Mouse (Mus musculus) layer of hippocampus, adult 18-20 months (tissue): ENCODE data around the gene Slc35e3. TPM values are rescaled to one million over a fixed set of nuclear protein-coding genes. Genes with fewer than 3 reads are reported as not detected.

Source experiments
- DNase-seq, 2 experiments: peaks; one replicate each; pipeline ENCODE4 v3.0.0; 2022; ENCODE audit warnings: low spot score in 2 of 2
- total RNA-seq, 2 experiments: library from RNA; stranded (reverse); gene quantifications; 2 replicates each; pipeline ENCODE4 v1.2.3; 2021

Slc35e3 gene
- total RNA-seq, 2 experiments from 2014 or later = 31.1 to 32.5 TPM

DNA sequence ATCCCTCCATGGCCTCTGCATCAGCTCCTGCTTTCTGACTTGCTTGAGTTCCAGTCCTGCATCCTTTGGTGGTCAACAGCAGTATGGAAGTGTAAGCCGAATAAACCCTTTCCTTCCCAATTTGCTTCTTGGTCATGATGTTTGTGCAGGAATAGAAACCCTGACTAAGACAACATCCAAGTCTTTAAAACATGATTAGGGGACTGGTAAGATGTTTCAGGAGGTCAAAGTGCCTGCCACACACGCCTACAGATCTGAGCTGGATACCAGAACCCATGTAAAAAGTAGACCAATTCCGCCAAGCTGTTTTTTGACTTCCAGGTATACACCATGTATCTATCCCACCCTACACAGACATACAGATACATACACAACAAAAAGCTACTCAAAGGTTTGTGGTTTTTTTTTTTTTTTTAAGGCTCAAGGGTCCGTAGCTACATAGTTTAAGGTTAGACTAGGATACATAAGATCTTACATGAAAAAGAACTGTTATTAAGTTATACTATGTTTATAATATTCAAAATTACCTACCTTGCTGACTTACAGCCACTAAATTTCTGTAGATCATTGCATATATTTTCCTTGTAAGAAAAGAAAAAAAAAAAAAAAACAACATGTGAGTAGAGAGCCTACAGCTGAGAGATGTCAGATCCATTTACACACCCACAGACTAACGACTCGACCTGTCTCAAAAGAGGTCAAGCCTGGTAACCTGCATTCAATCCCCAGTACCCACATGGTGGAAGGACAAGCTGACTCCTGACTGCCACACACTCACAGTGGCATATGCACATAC, 44.9 kb downstream of the Slc35e3 start:
- no peak for DNase-seq

DNA sequence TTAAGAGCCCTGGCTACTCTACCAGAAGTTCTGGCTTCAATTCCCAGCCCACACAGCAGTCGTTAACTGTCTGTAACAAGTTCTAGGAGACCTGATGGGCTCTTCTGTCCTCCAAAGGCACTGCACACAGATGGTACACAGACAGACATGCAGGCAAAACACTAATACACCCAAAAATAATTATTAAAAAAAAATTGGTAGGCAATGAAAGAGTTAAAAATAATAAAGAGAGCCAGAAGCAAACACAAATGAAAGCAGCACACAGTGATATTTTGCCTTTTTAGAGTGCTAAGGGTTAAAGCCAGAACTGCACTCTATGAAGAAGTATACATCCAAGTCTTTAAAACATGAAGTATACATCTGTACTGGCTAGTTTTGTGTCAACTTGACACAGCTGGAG, 45.7 kb downstream of the Slc35e3 start:
- no peak for DNase-seq

DNA sequence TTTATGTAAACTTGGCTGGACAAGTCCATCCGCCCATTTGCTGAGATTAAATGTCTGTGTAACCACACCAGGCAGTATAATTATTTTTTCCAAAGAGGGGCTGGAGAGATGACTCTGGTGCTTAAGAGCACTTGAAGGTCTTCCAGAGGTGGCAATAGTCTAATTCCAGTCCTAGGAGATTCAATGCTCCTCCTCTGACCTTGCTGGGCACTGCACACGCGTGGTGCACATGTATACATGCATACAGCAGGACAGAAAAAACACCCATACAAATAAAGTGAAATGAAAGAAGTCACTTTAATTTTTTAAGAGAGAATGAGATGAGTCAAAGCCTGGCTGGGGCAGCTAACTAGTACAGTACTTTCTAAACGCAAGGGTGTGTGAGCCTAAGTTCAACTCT, 46.3 kb downstream of the Slc35e3 start:
- DNase-seq = no peak

DNA sequence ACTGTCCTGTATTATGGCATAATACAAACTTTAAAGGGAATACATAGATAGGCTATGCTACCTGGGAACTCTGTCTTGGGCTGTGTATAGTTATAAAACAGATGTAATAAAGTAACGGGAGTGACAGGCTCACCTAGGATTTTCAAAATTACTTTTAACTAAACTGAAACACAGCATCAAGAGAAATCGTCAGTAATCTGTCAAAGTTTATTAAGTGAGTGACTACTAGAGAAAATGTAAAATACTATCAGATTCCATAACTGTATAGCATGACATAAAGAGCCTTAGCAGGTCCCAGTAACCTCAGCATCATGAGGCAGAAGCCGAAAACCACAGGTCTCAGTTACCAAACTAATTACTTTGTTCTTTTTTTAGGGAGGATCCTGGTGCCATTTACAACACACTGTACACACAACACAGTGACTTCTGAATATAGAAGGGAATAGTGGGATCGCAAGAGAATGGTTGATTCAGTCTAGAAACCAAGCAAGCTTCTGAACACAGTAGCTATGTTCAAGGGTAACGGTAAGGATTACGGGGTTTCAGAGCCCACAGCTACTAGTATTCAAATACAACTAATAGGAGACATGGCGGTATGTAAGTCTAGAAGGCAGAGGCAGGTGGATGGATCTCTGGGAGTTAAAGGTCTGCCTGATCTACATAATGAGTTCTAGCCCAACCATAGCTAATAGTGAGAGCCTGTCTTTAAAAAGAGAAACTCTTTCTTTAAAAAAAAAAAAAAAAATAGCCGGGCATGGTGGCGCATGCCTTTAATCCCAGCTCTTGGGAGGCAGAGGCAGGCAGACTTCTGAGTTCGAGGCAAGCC, 47.6 kb downstream of the Slc35e3 start:
- no peak for DNase-seq

DNA sequence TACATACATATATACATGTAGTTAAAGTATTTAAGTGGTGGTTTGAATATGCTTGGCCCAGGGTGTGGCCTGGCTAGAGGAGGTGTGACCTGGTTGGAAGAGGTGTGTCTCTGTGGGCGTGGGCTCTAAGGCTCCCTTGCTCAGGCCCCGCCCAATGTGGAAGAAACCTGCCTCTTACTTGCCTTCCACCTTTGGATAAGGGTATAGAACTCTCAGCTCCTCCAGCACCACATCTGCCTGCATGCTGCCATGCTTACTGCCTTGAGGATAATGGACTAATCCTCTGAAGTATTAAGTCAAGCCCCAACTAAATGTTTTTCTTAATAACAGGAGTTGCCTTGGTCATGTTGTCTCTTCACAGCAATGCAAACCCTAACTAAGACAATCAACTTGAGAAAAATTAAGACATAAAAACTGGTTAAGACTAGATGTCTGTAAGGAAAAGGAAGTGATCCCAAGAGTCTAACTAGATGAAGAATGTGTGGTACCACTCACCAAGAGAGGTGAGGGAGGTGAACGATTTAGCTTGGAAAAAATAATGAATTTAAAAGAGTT, 48.5 kb downstream of the Slc35e3 start:
- no peak for DNase-seq

DNA sequence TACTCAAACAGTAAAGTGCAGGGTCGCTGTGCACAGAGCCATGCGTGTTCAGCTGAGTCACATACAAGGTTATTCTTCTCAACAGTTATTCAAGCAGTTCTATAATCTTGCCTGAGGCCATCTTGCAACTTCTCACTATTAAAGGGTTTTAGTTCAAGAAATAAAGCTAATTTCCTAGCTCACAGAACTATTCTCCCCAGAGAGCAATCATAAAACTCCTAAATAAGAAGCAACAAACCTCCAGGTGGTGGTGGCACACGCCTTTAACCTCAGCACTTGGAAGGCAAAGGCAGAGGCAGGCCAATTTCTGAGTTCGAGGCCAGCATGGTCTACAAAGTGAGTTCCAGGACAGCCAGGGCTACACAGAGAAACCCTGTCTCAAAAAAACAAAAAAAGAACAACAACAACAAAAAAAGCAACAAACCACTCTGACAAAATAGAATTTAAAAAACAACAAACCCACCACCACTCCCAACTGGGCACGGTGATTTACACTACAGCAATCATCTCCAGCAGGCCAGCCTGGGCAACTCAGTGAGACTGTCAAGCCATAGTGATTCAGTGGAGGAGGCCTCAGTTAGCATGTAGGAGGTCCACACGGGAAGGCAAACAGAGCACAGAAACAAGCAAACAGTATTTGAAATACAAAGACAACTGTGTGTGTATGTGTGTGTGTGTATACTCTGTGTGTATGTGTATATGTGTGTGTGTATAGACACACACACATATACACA, 49.2 kb downstream of the Slc35e3 start:
- DNase-seq = no peak

DNA sequence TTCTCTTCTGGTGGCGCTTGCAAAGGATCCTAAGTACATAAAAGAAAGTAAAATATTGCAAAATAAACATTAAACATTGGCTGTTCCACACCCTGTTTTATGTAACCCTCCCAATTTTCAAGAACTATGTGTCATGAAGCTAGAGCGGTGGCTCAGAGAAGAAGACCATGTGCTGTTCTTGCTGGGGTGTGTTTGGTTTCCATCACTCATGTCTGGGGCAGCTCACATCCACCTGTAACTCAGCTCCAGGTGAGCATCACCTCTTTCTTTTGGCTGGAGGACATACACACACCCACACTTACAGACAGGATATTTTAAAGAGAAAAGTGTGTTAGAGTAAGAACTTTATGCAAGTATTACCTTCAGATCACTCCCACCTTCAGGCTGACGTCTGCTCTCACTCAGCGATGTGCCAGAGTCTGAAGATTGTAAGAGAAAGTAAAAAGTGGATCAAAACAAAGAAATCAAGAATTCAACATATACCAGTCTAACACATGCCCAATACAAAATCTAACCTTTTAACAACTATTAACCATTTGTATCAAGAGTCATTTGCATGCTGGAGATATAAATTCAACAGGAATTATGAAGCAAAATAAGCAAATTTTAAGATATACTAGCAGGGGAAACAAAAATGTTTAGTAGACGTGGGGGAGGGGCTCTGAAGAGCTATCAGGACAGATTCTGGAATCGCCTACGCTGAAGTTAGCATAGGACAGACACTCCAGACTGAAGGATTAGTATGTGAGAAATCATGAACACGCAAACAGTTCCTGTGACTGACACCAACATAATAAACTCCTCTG, 49.9 kb downstream of the Slc35e3 start:
- no peak for DNase-seq

DNA sequence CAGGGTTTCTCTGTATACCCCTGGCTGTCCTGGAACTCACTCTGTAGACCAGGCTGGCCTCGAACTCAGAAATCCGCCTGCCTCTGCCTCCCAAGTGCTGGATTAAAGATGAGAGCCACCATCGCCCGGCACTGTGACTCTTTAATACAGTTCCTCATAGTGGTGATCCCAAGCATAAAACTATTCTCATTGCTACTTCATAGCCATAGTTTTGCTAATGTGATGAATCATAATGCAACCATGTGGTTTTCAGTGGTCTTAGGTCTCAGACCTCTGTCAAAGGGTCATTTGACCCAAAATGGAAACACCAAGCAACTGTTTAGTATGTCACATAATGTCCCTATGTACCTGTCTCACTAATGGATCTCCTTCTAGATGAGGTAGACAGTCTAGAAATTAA, 50.6 kb downstream of the Slc35e3 start:
- DNase-seq = no peak

DNA sequence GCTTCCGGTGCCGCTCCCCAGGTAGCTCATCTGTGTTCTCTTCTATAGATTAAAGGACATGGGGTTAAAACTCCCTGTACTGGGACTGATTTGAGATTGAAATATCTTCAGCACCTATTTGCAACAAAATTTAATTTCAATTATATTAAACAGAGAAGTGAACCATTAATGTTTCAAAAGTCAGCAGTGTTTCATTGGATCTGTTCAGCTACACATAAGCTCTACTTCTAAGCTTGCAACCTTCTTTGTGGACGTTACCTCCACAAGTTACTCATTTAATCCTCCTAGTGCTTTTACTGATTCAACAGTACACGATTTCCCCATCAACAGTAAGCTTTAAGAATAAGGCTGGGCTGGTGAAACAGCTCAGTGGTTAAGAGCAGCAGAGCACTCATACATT, 51.1 kb downstream of the Slc35e3 start:
- DNase-seq = no peak

DNA sequence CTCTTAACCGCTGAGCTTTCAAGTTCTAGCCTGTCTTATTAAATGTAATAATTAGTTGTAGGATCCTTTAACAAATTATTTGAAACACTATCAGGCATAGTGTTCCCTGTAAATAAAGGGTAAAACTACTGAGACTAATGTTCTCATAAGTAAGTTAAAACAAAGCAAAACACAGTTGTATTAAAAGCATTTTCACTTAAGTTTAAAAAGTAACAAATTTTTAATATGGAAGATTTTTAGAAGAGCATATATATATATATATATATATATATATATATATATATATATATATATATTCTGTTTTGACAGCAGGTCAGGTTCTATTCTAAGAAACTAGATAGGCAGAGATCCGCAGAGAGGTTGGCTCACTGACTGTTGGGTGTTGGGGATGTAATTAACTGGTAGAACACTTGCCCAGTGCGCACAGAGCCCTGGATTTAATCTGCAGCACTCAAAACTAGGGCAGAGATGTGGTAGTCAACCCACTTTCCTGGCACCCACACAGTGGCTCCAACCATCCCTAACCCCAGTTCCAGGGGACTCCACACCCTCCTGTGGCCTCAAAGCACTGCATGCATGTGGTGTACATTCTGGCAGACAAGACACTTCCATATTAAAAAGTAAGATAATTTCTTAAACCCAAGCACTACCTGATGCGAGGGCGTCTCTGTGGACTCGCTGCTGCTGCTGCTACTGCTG, 51.8 kb downstream of the Slc35e3 start:
- DNase-seq = no peak

DNA sequence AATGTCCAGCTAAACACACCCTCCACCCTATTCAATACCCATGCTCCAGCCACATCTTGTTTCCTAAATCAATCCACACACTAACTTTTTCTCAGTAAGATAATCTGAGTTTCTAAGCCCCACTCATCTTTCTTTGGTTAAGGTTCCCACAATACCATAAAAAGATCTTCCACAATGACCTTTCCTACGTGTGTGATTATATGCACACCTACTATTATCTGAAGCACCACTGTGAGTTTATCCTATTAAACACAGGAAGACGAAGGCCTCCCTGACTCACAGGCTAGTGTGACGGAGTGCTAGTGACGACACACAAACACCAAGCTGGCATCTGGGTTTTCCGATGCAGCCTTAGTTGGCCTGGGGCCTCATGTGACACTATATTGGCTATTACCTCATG, 53.2 kb downstream of the Slc35e3 start:
- no peak for DNase-seq

DNA sequence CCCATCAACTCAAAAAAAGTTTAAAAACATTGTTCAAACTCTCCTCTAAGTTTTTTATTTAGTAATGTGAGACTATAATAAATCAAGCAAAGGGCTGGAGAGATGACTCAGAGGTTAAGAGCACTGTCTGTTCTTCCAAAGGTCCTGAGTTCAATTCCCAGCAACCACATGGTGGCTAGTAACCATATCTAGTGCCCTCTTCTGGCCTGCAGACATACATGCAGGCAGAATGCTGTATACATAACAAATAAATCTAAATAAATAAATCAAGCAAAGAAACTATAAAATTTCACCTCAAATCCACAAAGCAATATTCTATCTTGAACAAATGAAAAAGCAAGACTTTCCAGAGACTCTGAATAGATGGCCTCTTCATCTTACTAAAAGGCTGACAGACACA, 54.0 kb downstream of the Slc35e3 start:
- no peak for DNase-seq

DNA sequence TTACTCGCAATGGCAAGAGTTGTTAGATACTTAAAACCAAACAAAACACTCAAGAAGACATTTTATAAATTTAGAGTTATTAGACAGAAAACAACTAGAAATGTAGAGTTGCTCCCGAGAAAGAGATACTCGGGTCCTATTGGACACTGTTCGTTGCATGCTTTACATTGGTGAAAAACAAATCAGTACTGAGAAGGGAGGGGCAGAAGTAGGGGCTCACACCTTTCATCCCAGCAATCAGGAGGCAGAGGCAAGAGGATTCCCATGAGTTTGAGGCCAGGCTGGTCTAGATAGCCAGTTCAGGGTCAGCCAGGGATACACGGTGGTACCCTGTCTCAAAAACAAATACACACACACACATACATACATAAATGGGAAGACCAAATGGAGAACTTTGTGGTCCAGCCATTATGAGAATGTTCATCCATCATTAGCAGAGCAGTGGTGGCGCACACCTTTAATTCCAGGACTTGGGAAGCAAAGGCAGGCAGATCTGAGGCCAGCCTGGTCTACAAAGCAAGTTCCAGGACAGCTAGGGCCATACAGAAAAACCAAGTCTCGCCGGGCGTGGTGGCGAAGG, 54.7 kb downstream of the Slc35e3 start:
- DNase-seq = no peak

DNA sequence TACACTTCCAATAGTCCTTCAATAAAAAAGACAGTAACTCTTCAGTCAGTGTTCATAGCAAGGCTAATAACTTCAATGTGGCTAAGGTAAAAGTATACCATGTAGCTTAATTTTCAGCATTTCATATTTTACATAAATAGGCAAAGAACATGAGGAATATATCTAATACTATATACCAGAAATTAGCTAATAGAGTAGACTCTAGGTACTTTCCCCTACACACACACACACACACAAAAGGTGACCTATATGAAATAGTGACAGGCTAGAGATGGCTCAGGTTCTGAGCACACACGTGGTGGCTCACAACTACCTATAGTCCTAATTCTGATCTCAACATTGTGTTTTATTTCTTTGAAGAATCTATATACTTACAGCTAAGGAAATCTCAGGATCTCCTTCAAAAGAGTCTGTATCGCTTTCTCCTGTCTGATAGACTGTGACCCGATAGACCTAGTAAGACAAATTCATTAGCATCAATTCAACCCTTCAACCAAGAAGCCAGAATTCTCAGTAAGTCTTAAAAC, 55.3 kb downstream of the Slc35e3 start:
- DNase-seq = no peak

DNA sequence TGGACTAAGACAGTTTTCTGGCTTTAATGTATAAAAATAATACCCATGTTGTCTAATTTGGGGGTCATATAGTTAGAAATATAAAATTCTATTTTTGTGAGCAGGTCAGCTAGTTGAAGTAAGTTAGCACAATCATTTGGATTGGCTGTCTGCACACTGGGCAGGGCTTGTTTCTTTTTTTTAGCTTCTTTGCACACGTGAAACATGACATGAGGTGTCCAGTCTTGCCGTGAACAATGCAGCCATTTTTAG, 56.1 kb downstream of the Slc35e3 start:
- no peak for DNase-seq

DNA sequence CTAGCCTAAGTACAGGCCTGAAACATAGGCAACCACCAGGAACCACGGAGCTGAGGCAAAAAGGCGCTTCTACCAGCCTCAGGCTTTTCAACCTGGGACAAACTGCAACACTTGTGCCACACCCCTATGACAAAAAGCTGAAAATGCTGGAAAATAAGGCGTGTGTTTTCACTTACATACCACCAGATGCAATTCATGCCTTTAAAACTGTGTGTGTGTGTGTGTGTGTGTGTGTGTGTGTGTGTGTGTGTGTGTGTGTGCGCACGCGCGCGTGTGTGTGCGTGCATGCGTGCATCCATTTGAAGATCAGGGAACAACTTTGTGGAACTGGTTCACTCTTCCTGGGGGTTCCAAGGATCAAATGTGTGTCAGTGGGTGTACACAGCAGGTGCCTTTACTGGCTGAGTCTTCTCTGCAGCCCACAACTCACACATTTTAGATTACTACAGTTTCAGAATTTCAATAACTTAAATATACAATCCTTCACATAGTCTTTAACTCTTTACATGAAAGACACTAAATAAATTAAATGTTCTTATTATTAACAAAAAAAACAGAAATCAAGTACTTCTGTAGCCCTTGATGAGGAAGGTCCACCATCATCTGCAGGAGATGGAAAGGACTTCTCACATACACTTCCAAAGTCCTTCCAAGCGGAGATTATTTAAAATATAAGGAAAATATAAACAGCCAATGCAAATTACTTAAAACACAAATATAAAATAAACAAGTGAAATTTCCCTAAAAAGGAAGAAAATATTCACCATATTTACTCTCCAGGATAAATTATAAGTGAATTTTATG, 56.7 kb downstream of the Slc35e3 start:
- DNase-seq = no peak

DNA sequence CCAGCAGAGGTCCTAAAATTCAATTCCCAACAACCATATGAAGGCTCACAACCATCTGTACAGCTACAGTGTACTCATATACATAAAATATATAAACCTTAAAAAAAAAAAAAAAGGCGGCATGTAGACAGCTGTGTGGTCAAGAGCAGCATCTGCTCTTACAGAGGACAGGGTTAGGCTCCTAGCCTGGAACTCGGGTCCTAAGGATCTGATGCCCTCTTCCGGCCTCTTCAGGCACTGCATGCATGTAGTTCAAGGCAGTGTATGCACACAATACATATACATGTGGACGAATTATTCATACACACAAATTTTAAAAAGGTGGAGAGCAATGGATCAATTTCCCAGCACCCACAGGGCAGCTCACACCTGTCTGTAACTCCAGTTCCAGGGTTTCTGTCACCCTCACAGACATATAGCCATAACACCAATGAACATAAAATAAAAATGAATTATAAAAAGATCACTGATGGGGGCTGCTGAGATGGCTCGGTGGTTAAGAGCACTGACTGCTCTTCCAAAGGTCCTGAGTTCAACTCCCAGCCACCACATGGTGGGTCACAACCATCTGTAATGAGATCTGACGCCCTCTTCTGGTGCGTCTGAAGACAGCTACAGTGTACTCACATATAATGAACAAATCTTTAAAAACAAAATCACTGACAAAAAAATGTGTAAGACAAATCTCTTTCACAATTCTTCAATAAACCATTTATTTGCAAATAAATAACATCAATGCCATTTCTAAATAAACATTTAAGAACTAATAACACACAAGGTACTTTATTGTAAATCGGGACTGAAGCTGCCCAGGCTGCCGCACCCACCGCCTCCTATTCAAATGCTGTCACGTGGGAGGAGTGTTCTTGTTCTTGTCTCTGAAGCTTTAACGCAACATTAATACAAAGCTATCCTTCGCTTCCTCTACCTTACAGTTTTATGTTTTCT, 57.7 kb downstream of the Slc35e3 start:
- peak in 1 of 2 experiments; percentile 25 for DNase-seq

DNA sequence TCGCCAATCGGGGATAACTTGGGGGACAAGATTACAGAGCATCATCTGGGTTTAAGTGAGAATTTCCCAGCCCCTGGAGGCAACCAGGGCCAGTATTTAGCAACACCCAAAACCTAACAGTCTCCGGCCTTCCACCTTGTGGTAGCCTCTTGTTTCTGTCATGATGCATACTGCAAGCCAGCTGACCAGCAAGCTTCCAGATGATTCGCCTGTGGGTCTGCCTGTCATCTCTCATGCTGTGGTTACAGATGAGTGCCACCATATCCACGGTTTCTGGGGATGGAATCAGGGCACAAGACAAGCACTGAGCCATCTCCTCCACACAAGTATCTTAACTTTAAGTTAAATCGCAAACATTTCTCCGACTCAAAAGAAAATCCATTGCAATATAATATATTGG, 58.6 kb downstream of the Slc35e3 start:
- DNase-seq = no peak
